Mouse (Mus musculus) MEL-GATA-1-ER (cell line): ENCODE data around the gene Gm21394.
"Not testable (repeated sequence)": the region's sequence is repeated elsewhere in the genome, so short reads cannot be mapped to it uniquely, and the experiment has no call there.

ENCODE experiments used
- DNase-seq: peaks from one replicate; pipeline ENCODE4 v3.0.0-alpha.2; 2012; ENCODE audit warnings: low read depth; ENCODE audit errors: extremely low read depth

Gene Gm21394

GRCm38 (mm10) chrY:84564807-84565206, at the start of gene Gm21394:
TSS of gene Gm21394 (minus strand) at chrY:84564907.
- DNase-seq: not testable (repeated sequence)
